Mouse (Mus musculus) kidney, adult 2 months (tissue): Measurements from ENCODE around the gene C9.

Experiments
- CTCF ChIP-seq: fragments of 200-500 bp; conservative IDR thresholded peaks from 2 replicates; pipeline ENCODE4 v1.5.1; 2011; ENCODE audit warnings: low read depth, mild to moderate bottlenecking, control low read depth, low read length, moderate library complexity, mixed read lengths; ENCODE audit not compliant: insufficient read depth, insufficient read length
- POLR2A ChIP-seq: fragments of 200-500 bp; IDR thresholded peaks from one replicate; pipeline ENCODE4 v1.6.1; 2011; ENCODE audit warnings: low read depth, low read length, control low read depth

- TF ChIP-seq POLR2A (no peak), CTCF (no peak)
Measured at GRCm38 (mm10) chr15:6448892-6449291, 3.8 kb downstream of the C9 start.
